19 mouse cellular contexts compared by ENCODE assay signal in genomic region chr13:63247631-63248030, GRCm38 (mm10).
DNase-seq lines count a peak whose midpoint lies in the region; ATAC-seq and TF ChIP-seq lines count a peak whose summit lies in the region.
"Had no signal": no experiment of that assay in that cellular context is flagged by ENCODE, and none has a peak within 500 bp of the region (broad histone marks: within the 10 kb centered on the region; RNA-seq: fewer than 3 reads in every experiment).

No protein-coding gene starts in this region.

- peaks cover 62% of the 10 kb centered on the region for H3K4me1 ChIP-seq in kidney, postnatal 0 days (replicated peaks; ENCODE audit: insufficient read depth, low read length)
- peaks cover 28% of the 10 kb centered on the region for H3K4me1 ChIP-seq in embryonic fibroblast, embryonic 13.5 days (ENCODE audit: control insufficient read depth, insufficient read depth, low read length)

- no peaks in the 10 kb centered on the region for H3K36me3 ChIP-seq in kidney, postnatal 0 days (ENCODE audit: insufficient read depth, low read length)
- H3K36me3 ChIP-seq: forebrain, embryonic 15.5 days; hindbrain, embryonic 10.5 days; neural tube, embryonic 13.5 days had no signal

- no peak for ATAC-seq in kidney, postnatal 0 days (replicated peaks; ENCODE audit: low FRiP score, low read depth)
- no peak for ATAC-seq in granulocyte monocyte progenitor cell, adult 5-6 weeks (replicated peaks; ENCODE audit: poor library complexity, severe bottlenecking)
- ATAC-seq: forebrain, embryonic 15.5 days; liver, embryonic 12.5 days had no signal

- TF ChIP-seq POLR2A in embryonic fibroblast, embryonic 13.5 days (IDR thresholded peaks at IDR 0.05; ENCODE audit: low read depth, low read length) = no peak

- peak overlapping the region; percentile 99 for H3K4me3 ChIP-seq in gastrocnemius, adult 2 months
- no peak overlapping the region for H3K4me3 ChIP-seq in kidney, postnatal 0 days (replicated peaks; ENCODE audit: low read depth, low read length)
- no peak overlapping the region for H3K4me3 ChIP-seq in embryonic fibroblast, embryonic 13.5 days (ENCODE audit: insufficient read depth, low read length)
- H3K4me3 ChIP-seq: erythroblast, embryonic 14.5 days; forebrain, embryonic 15.5 days; hindbrain, embryonic 10.5 days; liver, embryonic 12.5 days; neural tube, embryonic 13.5 days had no signal

- intact Hi-C loops in gastrocnemius, adult 2 months (cut with DNase I) = no loop called here
- intact Hi-C loops in gastrocnemius, postnatal 36 days (cut with DNase I) = no loop called here

- H3K27ac ChIP-seq in gastrocnemius, adult 2 months = peak overlapping the region; percentile 100
- 0 out of 2 replicates have a peak overlapping the region, but pooled peaks have one; percentile 27 for H3K27ac ChIP-seq in kidney, postnatal 0 days
- peak overlapping the region; percentile 99 for H3K27ac ChIP-seq in embryonic fibroblast, embryonic 13.5 days (ENCODE audit: insufficient read depth, low read length)
- H3K27ac ChIP-seq: forebrain, embryonic 15.5 days; hindbrain, embryonic 10.5 days; liver, embryonic 12.5 days; neural tube, embryonic 13.5 days had no signal

- H3K27me3 ChIP-seq in kidney, postnatal 0 days (ENCODE audit: insufficient read depth, low read length) = no peaks in the 10 kb centered on the region
- H3K27me3 ChIP-seq: forebrain, embryonic 15.5 days; liver, embryonic 12.5 days; neural tube, embryonic 13.5 days had no signal

- H3K9me3 ChIP-seq in kidney, postnatal 0 days (replicated peaks; ENCODE audit: low read length) = no peaks in the 10 kb centered on the region
- H3K9me3 ChIP-seq: forebrain, embryonic 15.5 days; hindbrain, embryonic 10.5 days; liver, embryonic 12.5 days; neural tube, embryonic 13.5 days had no signal

- no peak overlapping the region for H3K9ac ChIP-seq in kidney, postnatal 0 days (ENCODE audit: low read depth, low read length)
- H3K9ac ChIP-seq: forebrain, embryonic 15.5 days; liver, embryonic 12.5 days; neural tube, embryonic 13.5 days had no signal

- no peak for DNase-seq in gastrocnemius, adult 2 months
- no peak for DNase-seq in gastrocnemius, postnatal 36 days
- DNase-seq in kidney, postnatal 0 days (ENCODE audit: low spot score) = no peak
- no peak for DNase-seq in kidney, postnatal 25 days
- DNase-seq in CD4-positive helper T cell, adult 2 months (ENCODE audit: low read depth, low spot score) = peak; percentile 44
- no peak for DNase-seq in embryo, embryonic 9.5 days (ENCODE audit: extremely low spot score)
- DNase-seq: cerebellum, adult 9-11 months; kidney, postnatal 10 days; layer of hippocampus, adult 9-11 months; lung, postnatal 10 days; right cerebral cortex, postnatal 25 days; thymus, postnatal 14 days had no signal

- H3K4me2 ChIP-seq in kidney, postnatal 0 days (ENCODE audit: low read length) = no peak overlapping the region
- H3K4me2 ChIP-seq: forebrain, embryonic 15.5 days; liver, embryonic 12.5 days; neural tube, embryonic 13.5 days had no signal

- no peak for TF ChIP-seq CTCF in gastrocnemius, adult 2 months (IDR thresholded peaks at IDR 0.05)
- no peak for TF ChIP-seq CTCF in kidney, postnatal 0 days (IDR thresholded peaks at IDR 0.05; ENCODE audit: low read depth)
- TF ChIP-seq CTCF in embryonic fibroblast, embryonic 13.5 days (IDR thresholded peaks at IDR 0.05; ENCODE audit: borderline replicate concordance, insufficient read depth, low read length) = no peak

- 78% methylated on average over 11 of the region's 11 CpGs for WGBS in kidney, postnatal 0 days

Comparison
In these comparisons a context has a peak if more than half of its experiments do, and no peak if none do; other contexts are left out.
1. H3K27ac ChIP-seq: peak in every context shown above with its lines; median percentile 100 in gastrocnemius, adult 2 months; 99 in embryonic fibroblast, embryonic 13.5 days; 27 in kidney, postnatal 0 days.